Mouse (Mus musculus): ENCODE data around the gene 4930407I10Rik. TPM values are rescaled to one million over a fixed set of nuclear protein-coding genes. Genes with fewer than 3 reads are reported as not detected.

The 4930407I10Rik gene
- polyA plus RNA-seq, 1 experiment from 2014 or later = not detected

Other genes with a start within 250 kb of the 4930407I10Rik start
- 15.6 and 15.7 TPM in 2 replicates for gene Tob2, start 200.4 kb upstream of the 4930407I10Rik start, polyA plus RNA-seq (2015; fragmentation: Nextera tagmentation; extraction: Ambion mirVana)
- gene Phf5a, start 187.2 kb upstream of the 4930407I10Rik start, polyA plus RNA-seq (2015; fragmentation: Nextera tagmentation; extraction: Ambion mirVana) = 123 and 125 TPM in 2 replicates
- gene Aco2, start 186.8 kb upstream of the 4930407I10Rik start, polyA plus RNA-seq (2015; fragmentation: Nextera tagmentation; extraction: Ambion mirVana) = 237 and 248 TPM in 2 replicates
- gene Polr3h, start 132.9 kb upstream of the 4930407I10Rik start, polyA plus RNA-seq (2015; fragmentation: Nextera tagmentation; extraction: Ambion mirVana) = 73.3 and 76.8 TPM in 2 replicates
- gene Csdc2, start 122.4 kb upstream of the 4930407I10Rik start, polyA plus RNA-seq (2015; fragmentation: Nextera tagmentation; extraction: Ambion mirVana) = 130 and 137 TPM in 2 replicates
- 62.9 and 65.3 TPM in 2 replicates for gene Pmm1, start 98.2 kb upstream of the 4930407I10Rik start, polyA plus RNA-seq (2015; fragmentation: Nextera tagmentation; extraction: Ambion mirVana)
- gene 1700029P11Rik, start 78.6 kb upstream of the 4930407I10Rik start, polyA plus RNA-seq (2015; fragmentation: Nextera tagmentation; extraction: Ambion mirVana) = not detected in 2 replicates
- 43.4 and 44.9 TPM in 2 replicates for gene Xrcc6, start 71.3 kb upstream of the 4930407I10Rik start, polyA plus RNA-seq (2015; fragmentation: Nextera tagmentation; extraction: Ambion mirVana)
- gene Desi1, start 25.3 kb upstream of the 4930407I10Rik start, polyA plus RNA-seq (2015; fragmentation: Nextera tagmentation; extraction: Ambion mirVana) = 42.2 and 45.1 TPM in 2 replicates
- gene Snu13, start 11.6 kb upstream of the 4930407I10Rik start, polyA plus RNA-seq (2015; fragmentation: Nextera tagmentation; extraction: Ambion mirVana) = 225 and 241 TPM in 2 replicates
- 0.05 TPM in 1 of 2 replicates, not detected in the other for gene Mei1, start 10.8 kb downstream of the 4930407I10Rik start, polyA plus RNA-seq (2015; fragmentation: Nextera tagmentation; extraction: Ambion mirVana)
- gene Ccdc134, start 68.8 kb downstream of the 4930407I10Rik start, polyA plus RNA-seq (2015; fragmentation: Nextera tagmentation; extraction: Ambion mirVana) = 13.0 and 14.8 TPM in 2 replicates
- gene Srebf2, start 88.0 kb downstream of the 4930407I10Rik start, polyA plus RNA-seq (2015; fragmentation: Nextera tagmentation; extraction: Ambion mirVana) = 179 and 193 TPM in 2 replicates
- gene Shisa8, start 153.7 kb downstream of the 4930407I10Rik start, polyA plus RNA-seq (2015; fragmentation: Nextera tagmentation; extraction: Ambion mirVana) = 0.93 and 1.8 TPM in 2 replicates
- gene Tnfrsf13c, start 165.2 kb downstream of the 4930407I10Rik start, polyA plus RNA-seq (2015; fragmentation: Nextera tagmentation; extraction: Ambion mirVana) = not detected in 2 replicates
- 20.0 and 22.0 TPM in 2 replicates for gene Cenpm, start 185.6 kb downstream of the 4930407I10Rik start, polyA plus RNA-seq (2015; fragmentation: Nextera tagmentation; extraction: Ambion mirVana)
- 8.9 and 9.2 TPM in 2 replicates for gene 1500009C09Rik, start 193.2 kb downstream of the 4930407I10Rik start, polyA plus RNA-seq (2015; fragmentation: Nextera tagmentation; extraction: Ambion mirVana)
- 329 and 346 TPM in 2 replicates for gene Sept3, start 215.7 kb downstream of the 4930407I10Rik start, polyA plus RNA-seq (2015; fragmentation: Nextera tagmentation; extraction: Ambion mirVana)
- 0.16 and 0.18 TPM in 2 replicates for gene Wbp2nl, start 239.8 kb downstream of the 4930407I10Rik start, polyA plus RNA-seq (2015; fragmentation: Nextera tagmentation; extraction: Ambion mirVana)

Measured in hindbrain, embryonic 13.5 days (tissue).